Mouse (Mus musculus) naive thymus-derived CD4-positive, alpha-beta T cell, adult 5 months (primary cell): ENCODE results near the gene Dhps. TPM values are rescaled to one million over a fixed set of nuclear protein-coding genes. Genes with fewer than 3 reads are reported as not detected.

Source experiments
- polyA plus RNA-seq: library from polyadenylated mRNA; unstranded; fragments of 100-300 nt; shearing (Covaris generic); gene quantifications from one replicate; pipeline ENCODE4 v1.2.1, GENCODE M21; 2017

Gene Dhps
- 99.9 TPM for polyA plus RNA-seq

GRCm38 (mm10) chr8:85071514-85072281 is at the start of gene Dhps:
Dhps (plus strand) TSS chr8:85071757.

DNA sequence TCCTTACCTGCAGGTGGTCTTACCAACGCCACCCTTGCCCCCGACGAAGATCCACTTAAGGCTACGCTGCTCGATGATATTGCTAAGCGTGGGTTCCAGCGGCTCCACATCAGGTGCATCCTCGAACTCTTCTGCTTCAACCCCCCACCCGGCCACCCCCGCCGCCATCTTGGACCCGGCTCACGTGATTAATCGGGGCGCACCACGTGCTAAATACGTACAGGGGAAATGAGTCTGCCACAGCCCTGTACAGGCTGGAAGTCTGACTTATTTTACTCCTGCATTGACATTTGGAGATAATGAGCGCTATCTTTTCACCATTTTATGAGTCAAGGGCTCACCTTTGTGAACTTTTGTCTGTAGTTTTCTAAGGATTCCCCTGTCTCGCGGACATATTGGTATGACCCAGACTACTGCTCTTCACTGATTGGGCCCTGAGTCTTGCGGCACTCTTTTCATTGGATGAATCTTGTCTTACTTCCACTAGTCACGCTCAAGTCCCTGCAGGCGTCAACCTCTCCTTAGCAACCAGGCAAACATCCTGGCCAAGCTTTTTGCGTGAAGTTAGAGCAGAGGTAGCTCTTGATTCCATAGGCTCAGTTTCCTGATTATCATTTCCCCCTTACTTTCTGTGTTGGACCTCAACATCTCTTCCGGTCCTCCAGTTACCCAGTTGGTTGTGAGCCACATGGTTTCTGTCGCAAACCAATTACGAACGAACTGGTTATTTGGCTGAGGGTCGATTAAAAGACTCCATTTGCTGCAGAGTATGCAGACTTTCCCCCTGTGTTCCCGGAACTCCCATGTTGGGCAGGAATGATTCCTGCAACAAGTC is 46.2 kb upstream of the Dhps start, which contains the start of gene Asna1:
TSS of gene Asna1 (minus strand) at position 184 of the 835 bp plus-strand sequence.

GRCm38 (mm10) chr8:85026670-85027515 is 44.7 kb upstream of the Dhps start, which contains the start of gene Trir:
Trir (plus strand) TSS chr8:85026823.

GRCm38 (mm10) chr8:85036718-85037365 is 34.7 kb upstream of the Dhps start, which contains the start of gene Tnpo2:
Tnpo2 (plus strand) TSS chr8:85036915.

DNA sequence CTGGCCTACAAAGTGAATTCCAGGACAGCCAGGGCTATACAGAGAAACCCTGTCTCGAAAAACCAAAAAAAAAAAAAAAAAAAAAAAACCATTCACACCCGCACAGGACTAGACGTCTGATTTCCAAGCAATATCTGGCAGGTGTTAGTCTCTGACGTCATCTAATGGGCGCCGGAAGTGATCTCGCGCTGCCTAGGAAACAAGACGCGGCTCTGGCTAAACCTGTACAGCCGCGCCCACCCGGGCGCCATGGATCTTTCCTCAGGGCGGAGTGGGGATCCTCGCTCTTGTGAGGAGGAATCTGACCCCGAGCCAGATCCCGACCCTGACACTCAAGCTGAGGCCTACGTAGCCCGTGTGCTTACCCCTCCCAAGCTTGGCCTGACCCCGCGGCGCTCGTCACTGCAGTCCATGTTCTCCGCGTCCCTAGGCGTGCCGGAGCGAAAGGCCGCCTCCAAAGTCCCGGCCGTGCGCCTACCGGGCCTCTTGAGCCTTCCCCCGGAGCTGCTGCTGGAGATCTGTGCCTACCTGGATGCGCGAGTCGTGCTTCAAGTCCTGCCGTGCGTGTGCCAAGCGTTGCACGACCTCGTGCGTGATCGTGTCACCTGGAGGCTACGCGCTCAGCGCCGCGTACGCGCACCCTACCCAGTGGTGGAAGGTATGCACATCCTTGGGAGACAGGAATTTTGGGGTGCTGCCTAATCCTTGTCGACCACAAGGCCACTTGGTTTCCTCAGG is 11.5 kb upstream of the Dhps start, which contains the start of gene Fbxw9:
TSS of gene Fbxw9 (plus strand) at position 177 of the 738 bp plus-strand sequence.

GRCm38 (mm10) chr8:85067982-85068381 is 3.6 kb upstream of the Dhps start, which contains the start of gene Gm5741:
Gm5741 (minus strand) TSS chr8:85067982.

GRCm38 (mm10) chr8:85080532-85081215 is 9.1 kb downstream of the Dhps start, which contains the start of gene Wdr83os:
Wdr83os (plus strand) TSS chr8:85080740.

DNA sequence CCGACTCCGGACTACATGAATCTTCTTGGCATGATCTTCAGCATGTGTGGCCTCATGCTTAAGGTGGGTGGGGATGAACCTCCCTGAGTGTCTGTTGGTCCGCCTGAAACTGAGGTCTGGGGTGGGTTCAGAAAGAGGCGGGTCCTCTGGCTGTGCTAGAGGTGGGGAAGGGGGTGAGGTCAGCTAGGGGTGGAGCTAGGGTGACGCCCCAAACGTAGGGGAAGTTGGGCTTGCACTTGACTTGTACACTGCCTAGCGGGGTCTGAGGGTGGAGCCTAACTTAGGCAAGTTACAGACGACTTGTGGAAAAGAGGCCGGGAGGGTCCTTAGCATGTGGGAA is 9.6 kb downstream of the Dhps start, which contains the start of gene Wdr83:
TSS of gene Wdr83 (minus strand) at position 91 of the 340 bp plus-strand sequence.

GRCm38 (mm10) chr8:85083108-85083813 is 11.7 kb downstream of the Dhps start, which contains the start of gene Man2b1:
Man2b1 (plus strand) TSS chr8:85083270.

GRCm38 (mm10) chr8:85122995-85123394 is 51.4 kb downstream of the Dhps start, which contains the start of gene Zfp791:
Zfp791 (minus strand) TSS chr8:85123095.

Other genes with a start within 250 kb of the Dhps start
- gene Dand5, start 248.9 kb upstream of the Dhps start, polyA plus RNA-seq = 1.7 TPM
- 25.6 TPM for gene Gadd45gip1, start 240.2 kb upstream of the Dhps start, polyA plus RNA-seq
- gene Rad23a, start 231.1 kb upstream of the Dhps start, polyA plus RNA-seq = 153 TPM
- gene Calr, start 224.8 kb upstream of the Dhps start, polyA plus RNA-seq = 394 TPM
- 96.7 TPM for gene Farsa, start 214.8 kb upstream of the Dhps start, polyA plus RNA-seq
- 3.5 TPM for gene Syce2, start 199.6 kb upstream of the Dhps start, polyA plus RNA-seq
- gene Gcdh, start 177.8 kb upstream of the Dhps start, polyA plus RNA-seq = 25.9 TPM
- 0.30 TPM for gene Klf1, start 169.8 kb upstream of the Dhps start, polyA plus RNA-seq
- gene Dnase2a, start 163.2 kb upstream of the Dhps start, polyA plus RNA-seq = 4.9 TPM
- 0.39 TPM for gene Mast1, start 134.4 kb upstream of the Dhps start, polyA plus RNA-seq
- gene Rtbdn, start 124.8 kb upstream of the Dhps start, polyA plus RNA-seq = not detected
- gene Gm49661, start 102.3 kb upstream of the Dhps start, polyA plus RNA-seq = not detected
- 93.0 TPM for gene Prdx2, start 102.2 kb upstream of the Dhps start, polyA plus RNA-seq
- gene Rnaseh2a, start 102.0 kb upstream of the Dhps start, polyA plus RNA-seq = 63.4 TPM
- 2,774 TPM for gene Junb, start 93.0 kb upstream of the Dhps start, polyA plus RNA-seq
- gene Hook2, start 81.2 kb upstream of the Dhps start, polyA plus RNA-seq = 12.8 TPM
- not detected for gene Best2, start 57.2 kb upstream of the Dhps start, polyA plus RNA-seq
- 22.6 TPM for gene Asna1, start 46.5 kb upstream of the Dhps start, polyA plus RNA-seq
- 180 TPM for gene Trir, start 44.9 kb upstream of the Dhps start, polyA plus RNA-seq
- 27.8 TPM for gene Tnpo2, start 34.8 kb upstream of the Dhps start, polyA plus RNA-seq
- 4.1 TPM for gene Fbxw9, start 11.7 kb upstream of the Dhps start, polyA plus RNA-seq
- not detected for gene Gm5741, start 3.8 kb upstream of the Dhps start, polyA plus RNA-seq
- gene Wdr83os, start 9.0 kb downstream of the Dhps start, polyA plus RNA-seq = 114 TPM
- gene Wdr83, start 9.5 kb downstream of the Dhps start, polyA plus RNA-seq = 18.4 TPM
- 109 TPM for gene Man2b1, start 11.5 kb downstream of the Dhps start, polyA plus RNA-seq
- not detected for gene Zfp791, start 51.3 kb downstream of the Dhps start, polyA plus RNA-seq
- not detected for gene Cks1brt, start 80.2 kb downstream of the Dhps start, polyA plus RNA-seq
- not detected for gene Olfr371, start 154.2 kb downstream of the Dhps start, polyA plus RNA-seq
- gene Orc6, start 227.9 kb downstream of the Dhps start, polyA plus RNA-seq = 38.4 TPM
- 83.2 TPM for gene Vps35, start 228.0 kb downstream of the Dhps start, polyA plus RNA-seq